Mouse (Mus musculus) retina, adult 2 months (tissue): ENCODE data around the gene Exoc2.

Experiments used
- DNase-seq: peaks from one replicate; pipeline ENCODE4 v3.0.0-alpha.2; 2012; ENCODE audit warnings: low read depth, low spot score

Exoc2 gene

GRCm38 (mm10) chr13:30826511-30826910 lies 147.4 kb downstream of the Exoc2 start:
- DNase-seq, result no peak

- DNase-seq, result no peak
These were observed 149.0 kb downstream of the Exoc2 start for GRCm38 (mm10) chr13:30824903-30825302.

- no peak for DNase-seq
These were observed 153.3 kb downstream of the Exoc2 start for GRCm38 (mm10) chr13:30820555-30820954.

GRCm38 (mm10) chr13:30819891-30820290 lies 154.0 kb downstream of the Exoc2 start:
- no peak for DNase-seq

- DNase-seq, result no peak
These were observed 156.5 kb downstream of the Exoc2 start for GRCm38 (mm10) chr13:30817436-30817835.

- no peak for DNase-seq
These were observed 159.6 kb downstream of the Exoc2 start for GRCm38 (mm10) chr13:30814256-30814655.

- DNase-seq, result no peak
These were observed 160.4 kb downstream of the Exoc2 start for GRCm38 (mm10) chr13:30813464-30813863.

- no peak for DNase-seq
These were observed 164.7 kb downstream of the Exoc2 start for GRCm38 (mm10) chr13:30809240-30809639.

GRCm38 (mm10) chr13:30802336-30802955 lies 171.4 kb downstream of the Exoc2 start:
- no peak for DNase-seq

- no peak for DNase-seq
These were observed 172.0 kb downstream of the Exoc2 start for GRCm38 (mm10) chr13:30801886-30802285.

GRCm38 (mm10) chr13:30795960-30796359 lies 177.9 kb downstream of the Exoc2 start:
- no peak for DNase-seq

- DNase-seq, result no peak
These were observed 180.3 kb downstream of the Exoc2 start for GRCm38 (mm10) chr13:30793616-30794015.

- no peak for DNase-seq
These were observed 180.7 kb downstream of the Exoc2 start for GRCm38 (mm10) chr13:30793196-30793595.

GRCm38 (mm10) chr13:30792741-30793140 lies 181.2 kb downstream of the Exoc2 start:
- DNase-seq, result no peak

- DNase-seq, result no peak
These were observed 181.6 kb downstream of the Exoc2 start for GRCm38 (mm10) chr13:30792308-30792707.

GRCm38 (mm10) chr13:30790016-30790415 lies 183.9 kb downstream of the Exoc2 start:
- no peak for DNase-seq

GRCm38 (mm10) chr13:30788421-30788820 lies 185.5 kb downstream of the Exoc2 start:
- no peak for DNase-seq

GRCm38 (mm10) chr13:30787960-30788359 lies 185.9 kb downstream of the Exoc2 start:
- DNase-seq, result no peak

GRCm38 (mm10) chr13:30787556-30787955 lies 186.3 kb downstream of the Exoc2 start:
- no peak for DNase-seq

- DNase-seq, result no peak
These were observed 186.9 kb downstream of the Exoc2 start for GRCm38 (mm10) chr13:30787036-30787320.

GRCm38 (mm10) chr13:30786235-30787035 lies 187.5 kb downstream of the Exoc2 start:
- no peak for DNase-seq

- DNase-seq, result no peak
These were observed 188.4 kb downstream of the Exoc2 start for GRCm38 (mm10) chr13:30785423-30786040.

- DNase-seq, result no peak
These were observed 191.5 kb downstream of the Exoc2 start for GRCm38 (mm10) chr13:30782419-30782818.
